Mouse (Mus musculus): ENCODE measurements around the gene Asap3. TPM values are rescaled to one million over a fixed set of nuclear protein-coding genes. Genes with fewer than 3 reads are reported as not detected.

Gene Asap3
- total and polyA plus RNA-seq, 2 experiments: 3.3 to 5.8 TPM

GRCm38 (mm10) chr4:136227408-136227807, 21.2 kb downstream of the Asap3 start:
- H3K36me3 ChIP-seq (ENCODE audit: control insufficient read depth, insufficient read depth, low read length): no peaks in the 10 kb centered on the region
- peaks cover 6% of the 10 kb centered on the region for H3K4me1 ChIP-seq (ENCODE audit: control insufficient read depth, insufficient read depth, low read length)
- no peak overlapping the region for H3K4me3 ChIP-seq (ENCODE audit: insufficient read depth, low read depth, low read length)
- no peak overlapping the region for H3K27ac ChIP-seq (replicated peaks; ENCODE audit: insufficient read depth, low read depth, low read length)
- DNase-seq (ENCODE audit: extremely low read depth, low read depth, low spot score): no peak
- TF ChIP-seq CTCF (IDR thresholded peaks at IDR 0.05; ENCODE audit: low read depth, low read length) (no peak), POLR2A (IDR thresholded peaks at IDR 0.05; ENCODE audit: extremely low read depth, insufficient read depth, low read length) (no peak)
- WGBS: 63% methylated on average over 7 of the region's 7 CpGs
- no peak overlapping the region for H3K9ac ChIP-seq (ENCODE audit: low read depth, low read length)
- no peaks in the 10 kb centered on the region for H3K27me3 ChIP-seq (ENCODE audit: control insufficient read depth, insufficient read depth, low read length)
- peaks cover 5% of the 10 kb centered on the region; the same call in 1 of the 2 replicates for H3K79me2 ChIP-seq (ENCODE audit: control insufficient read depth, insufficient read depth, low read length)

GRCm38 (mm10) chr4:136228640-136229039, 22.5 kb downstream of the Asap3 start:
- no peak for TF ChIP-seq POLR2A (IDR thresholded peaks at IDR 0.05; ENCODE audit: extremely low read depth, insufficient read depth, low read length)
- TF ChIP-seq CTCF (IDR thresholded peaks at IDR 0.05; ENCODE audit: low read depth, low read length): no peak
- 91% methylated on average over 5 of the region's 5 CpGs for WGBS
- no peak overlapping the region for H3K9ac ChIP-seq (ENCODE audit: low read depth, low read length)
- H3K27ac ChIP-seq (replicated peaks; ENCODE audit: insufficient read depth, low read depth, low read length): no peak overlapping the region
- no peak overlapping the region for H3K4me3 ChIP-seq (ENCODE audit: insufficient read depth, low read depth, low read length)
- peaks cover 5% of the 10 kb centered on the region; the same call in 1 of the 2 replicates for H3K79me2 ChIP-seq (ENCODE audit: control insufficient read depth, insufficient read depth, low read length)
- no peak for DNase-seq (ENCODE audit: extremely low read depth, low read depth, low spot score)
- H3K4me1 ChIP-seq (ENCODE audit: control insufficient read depth, insufficient read depth, low read length): peaks cover 6% of the 10 kb centered on the region
- no peaks in the 10 kb centered on the region for H3K36me3 ChIP-seq (ENCODE audit: control insufficient read depth, insufficient read depth, low read length)
- no peaks in the 10 kb centered on the region for H3K27me3 ChIP-seq (ENCODE audit: control insufficient read depth, insufficient read depth, low read length)

- no peak overlapping the region for H3K27ac ChIP-seq (replicated peaks; ENCODE audit: insufficient read depth, low read depth, low read length)
- H3K4me1 ChIP-seq (ENCODE audit: control insufficient read depth, insufficient read depth, low read length): no peaks in the 10 kb centered on the region
- WGBS: 76% methylated on average over 13 of the region's 13 CpGs
- no peak for DNase-seq (ENCODE audit: extremely low read depth, low read depth, low spot score)
- TF ChIP-seq CTCF (IDR thresholded peaks at IDR 0.05; ENCODE audit: low read depth, low read length) (no peak), POLR2A (IDR thresholded peaks at IDR 0.05; ENCODE audit: extremely low read depth, insufficient read depth, low read length) (no peak)
- H3K9ac ChIP-seq (ENCODE audit: low read depth, low read length): no peak overlapping the region
- H3K27me3 ChIP-seq (ENCODE audit: control insufficient read depth, insufficient read depth, low read length): no peaks in the 10 kb centered on the region
- H3K4me3 ChIP-seq (ENCODE audit: insufficient read depth, low read depth, low read length): no peak overlapping the region
- peaks cover 4% of the 10 kb centered on the region; the same call in 1 of the 2 replicates for H3K36me3 ChIP-seq (ENCODE audit: control insufficient read depth, insufficient read depth, low read length)
- H3K79me2 ChIP-seq (ENCODE audit: control insufficient read depth, insufficient read depth, low read length): no peaks in the 10 kb centered on the region
Measured at GRCm38 (mm10) chr4:136238669-136239068, 32.5 kb downstream of the Asap3 start.

DNA sequence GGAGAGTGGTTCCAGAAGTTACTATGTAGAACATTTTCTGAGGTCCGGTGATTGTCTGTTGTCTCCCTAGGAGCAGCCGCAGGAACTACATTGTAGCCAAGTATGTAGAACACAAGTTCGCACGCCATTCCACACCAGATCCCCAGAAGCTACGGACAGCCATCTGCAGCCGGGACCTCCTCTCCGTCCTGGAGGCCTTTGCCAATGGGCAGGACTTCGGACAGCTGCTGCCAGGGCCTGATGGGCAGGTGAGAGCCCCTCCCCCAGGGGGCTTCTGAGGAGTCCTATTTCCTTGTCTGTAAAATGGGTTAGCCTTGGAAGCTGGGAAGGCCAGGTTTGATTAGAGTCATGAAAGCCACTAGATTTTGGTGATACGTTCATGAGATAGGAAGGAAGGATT, 32.9 kb downstream of the Asap3 start:
- Histone ChIP-seq H3K27ac (replicated peaks; ENCODE audit: insufficient read depth, low read depth, low read length) (no peak overlapping the region), H3K36me3 (ENCODE audit: control insufficient read depth, insufficient read depth, low read length) (peaks cover 6% of the 10 kb centered on the region; the same call in 1 of the 2 replicates), H3K4me3 (ENCODE audit: insufficient read depth, low read depth, low read length) (no peak overlapping the region), H3K9ac (ENCODE audit: low read depth, low read length) (no peak overlapping the region), H3K4me1 (ENCODE audit: control insufficient read depth, insufficient read depth, low read length) (no peaks in the 10 kb centered on the region), H3K27me3 (ENCODE audit: control insufficient read depth, insufficient read depth, low read length) (no peaks in the 10 kb centered on the region), H3K79me2 (ENCODE audit: control insufficient read depth, insufficient read depth, low read length) (no peaks in the 10 kb centered on the region)
- DNase-seq (ENCODE audit: extremely low read depth, low read depth, low spot score): no peak
- 72% methylated on average over 9 of the region's 9 CpGs for WGBS
- TF ChIP-seq POLR2A (IDR thresholded peaks at IDR 0.05; ENCODE audit: extremely low read depth, insufficient read depth, low read length): no peak
- no peak for TF ChIP-seq CTCF (IDR thresholded peaks at IDR 0.05; ENCODE audit: low read depth, low read length)

DNA sequence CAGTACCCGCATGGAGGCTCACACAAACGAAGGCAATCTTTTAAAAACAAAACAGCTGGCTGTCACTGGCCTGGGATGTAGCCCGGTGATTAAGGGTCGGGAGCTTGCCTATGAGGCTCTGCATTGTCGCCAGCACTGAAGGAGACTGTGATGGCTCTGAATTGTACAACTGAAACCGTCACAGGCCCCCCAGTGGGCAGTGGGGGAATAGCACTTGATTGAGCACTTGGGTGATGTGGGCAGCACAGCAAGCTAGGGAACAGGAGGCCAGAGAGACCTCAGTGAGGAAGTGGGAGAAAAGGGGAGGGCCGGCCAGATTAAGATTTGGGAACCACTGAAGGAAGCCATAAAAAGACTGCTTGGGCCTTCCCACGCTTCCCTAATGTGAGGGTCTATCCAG, 33.5 kb downstream of the Asap3 start:
- peaks cover 4% of the 10 kb centered on the region; the same call in 1 of the 2 replicates for H3K36me3 ChIP-seq (ENCODE audit: control insufficient read depth, insufficient read depth, low read length)
- DNase-seq (ENCODE audit: extremely low read depth, low read depth, low spot score): peak; percentile 45
- peak; percentile 85 for TF ChIP-seq CTCF (IDR thresholded peaks at IDR 0.05; ENCODE audit: low read depth, low read length)
- no peak for TF ChIP-seq POLR2A (IDR thresholded peaks at IDR 0.05; ENCODE audit: extremely low read depth, insufficient read depth, low read length)
- H3K27me3 ChIP-seq (ENCODE audit: control insufficient read depth, insufficient read depth, low read length): no peaks in the 10 kb centered on the region
- H3K27ac ChIP-seq (replicated peaks; ENCODE audit: insufficient read depth, low read depth, low read length): no peak overlapping the region
- no peak overlapping the region for H3K9ac ChIP-seq (ENCODE audit: low read depth, low read length)
- no peak overlapping the region for H3K4me3 ChIP-seq (ENCODE audit: insufficient read depth, low read depth, low read length)
- WGBS: 25% methylated on average over 8 of the region's 8 CpGs
- H3K79me2 ChIP-seq (ENCODE audit: control insufficient read depth, insufficient read depth, low read length): no peaks in the 10 kb centered on the region
- H3K4me1 ChIP-seq (ENCODE audit: control insufficient read depth, insufficient read depth, low read length): no peaks in the 10 kb centered on the region

DNA sequence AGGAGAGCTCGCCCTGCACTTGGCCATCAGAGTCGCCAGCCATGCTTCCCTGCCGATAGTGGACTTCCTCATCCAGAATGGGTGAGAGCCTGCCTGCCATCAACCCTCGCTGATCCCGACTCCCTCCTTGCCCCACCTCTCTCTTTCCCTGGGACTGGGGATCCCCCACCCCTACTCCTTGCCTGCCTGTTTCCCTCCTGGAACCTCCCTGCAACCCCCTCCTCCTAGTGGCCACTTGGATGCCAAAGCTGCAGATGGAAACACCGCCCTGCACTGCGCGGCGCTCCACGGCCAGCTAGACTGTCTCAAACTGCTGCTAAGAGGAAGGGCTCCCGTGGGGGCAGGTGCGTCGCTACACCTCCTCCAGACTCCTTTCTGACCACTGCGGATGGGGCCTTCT, 34.0 kb downstream of the Asap3 start:
- H3K27ac ChIP-seq (replicated peaks; ENCODE audit: insufficient read depth, low read depth, low read length): no peak overlapping the region
- H3K36me3 ChIP-seq (ENCODE audit: control insufficient read depth, insufficient read depth, low read length): peaks cover 2% of the 10 kb centered on the region; the same call in 1 of the 2 replicates
- 83% methylated on average over 14 of the region's 14 CpGs for WGBS
- no peaks in the 10 kb centered on the region for H3K79me2 ChIP-seq (ENCODE audit: control insufficient read depth, insufficient read depth, low read length)
- no peak overlapping the region for H3K4me3 ChIP-seq (ENCODE audit: insufficient read depth, low read depth, low read length)
- H3K27me3 ChIP-seq (ENCODE audit: control insufficient read depth, insufficient read depth, low read length): no peaks in the 10 kb centered on the region
- TF ChIP-seq POLR2A (IDR thresholded peaks at IDR 0.05; ENCODE audit: extremely low read depth, insufficient read depth, low read length): no peak
- no peak for DNase-seq (ENCODE audit: extremely low read depth, low read depth, low spot score)
- H3K4me1 ChIP-seq (ENCODE audit: control insufficient read depth, insufficient read depth, low read length): no peaks in the 10 kb centered on the region
- no peak overlapping the region for H3K9ac ChIP-seq (ENCODE audit: low read depth, low read length)

All from liver, adult 2 months (tissue).